Mouse (Mus musculus): ENCODE results near the gene Rere. TPM values are rescaled to one million over a fixed set of nuclear protein-coding genes. Genes with fewer than 3 reads are reported as not detected.

Gene Rere
- 11.1 TPM for polyA plus RNA-seq (2017; shearing (Covaris generic))

DNA sequence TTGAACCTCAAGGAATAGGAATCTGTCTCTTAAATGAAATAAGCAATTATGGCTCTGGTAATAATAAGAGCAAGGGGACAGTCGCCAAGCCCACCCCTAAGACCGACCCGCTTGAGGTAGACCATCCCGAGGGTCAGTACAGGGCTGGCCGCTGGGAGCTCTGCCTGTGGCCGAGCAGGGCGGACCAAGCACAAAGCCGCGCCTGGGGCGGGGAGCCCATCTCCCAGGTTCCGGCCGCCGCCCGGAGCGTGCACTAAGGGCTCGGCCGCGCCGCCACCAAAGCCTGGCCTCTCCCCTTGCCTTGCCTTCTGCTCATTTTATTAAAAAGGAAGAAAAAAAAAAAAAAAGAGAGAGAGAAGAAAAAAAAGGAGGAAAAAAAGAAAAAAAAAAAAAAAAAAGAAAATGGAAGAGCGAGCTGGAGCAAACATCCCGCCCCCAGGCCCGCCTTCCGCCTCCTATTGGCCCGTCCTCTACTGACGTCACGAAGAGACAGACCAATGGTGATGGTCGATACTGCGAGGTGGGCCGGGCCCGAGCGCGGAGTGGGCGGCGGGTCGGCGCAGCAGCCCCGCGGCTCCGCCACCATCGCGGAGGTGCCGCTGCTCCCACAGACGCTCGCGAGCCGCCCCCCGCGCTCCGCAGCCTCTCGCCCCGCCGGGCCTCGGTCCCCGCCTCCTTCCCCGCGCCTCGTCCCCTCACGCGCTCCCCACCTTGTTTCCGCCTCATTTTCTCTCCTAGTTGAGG is at the start of gene Rere:
TSS of gene Rere (plus strand) at position 629 of the 744 bp plus-strand sequence.

DNA sequence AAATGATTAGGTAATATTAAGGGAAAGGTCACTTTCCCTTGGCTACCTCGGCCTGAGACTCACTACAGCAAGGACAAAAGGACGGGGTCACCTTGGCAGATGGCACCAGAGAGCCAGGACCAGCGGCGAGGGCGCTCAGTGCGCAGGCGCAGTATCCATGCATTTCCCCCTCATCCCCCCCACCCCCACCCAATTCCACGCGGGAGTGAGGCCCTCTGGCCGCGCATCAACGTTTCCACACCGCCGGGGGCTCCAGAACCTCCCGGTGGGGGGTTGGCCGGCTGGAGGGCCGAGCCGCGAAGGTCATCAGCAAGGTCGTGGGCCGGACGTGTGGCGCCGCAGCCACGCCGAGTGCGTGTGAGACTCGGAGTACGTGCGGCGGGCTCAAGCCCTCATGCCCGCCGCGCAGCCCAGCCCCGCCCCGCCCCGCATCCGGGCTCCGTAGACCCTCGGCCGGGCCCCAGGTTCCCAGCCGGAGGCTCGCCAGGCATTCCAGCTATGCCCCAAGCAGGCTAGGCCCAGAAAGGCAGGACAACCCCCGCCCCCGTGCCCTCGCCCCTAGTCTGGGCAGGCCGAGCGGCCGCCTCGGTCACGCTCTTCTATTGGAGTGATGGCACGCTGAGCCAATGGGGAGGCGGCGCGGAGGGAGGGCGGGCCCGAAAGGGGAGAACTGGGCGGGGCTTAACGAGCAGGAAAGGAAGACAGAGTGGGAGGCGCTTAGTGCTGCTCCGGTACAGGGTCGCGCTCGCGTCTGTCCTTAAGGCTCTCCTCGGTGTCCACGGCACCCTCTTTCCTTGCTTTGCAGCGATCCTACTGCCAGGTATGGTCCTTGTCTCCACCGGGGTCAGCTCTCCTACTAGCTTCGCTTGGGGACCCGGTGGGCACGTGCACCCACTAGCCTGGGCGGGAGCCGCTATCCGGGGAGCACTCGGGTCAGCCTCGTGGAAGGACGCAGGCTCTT is 44.6 kb upstream of the Rere start, which contains the start of gene Eno1:
TSS of gene Eno1 (plus strand) at position 201 of the 961 bp plus-strand sequence.

DNA sequence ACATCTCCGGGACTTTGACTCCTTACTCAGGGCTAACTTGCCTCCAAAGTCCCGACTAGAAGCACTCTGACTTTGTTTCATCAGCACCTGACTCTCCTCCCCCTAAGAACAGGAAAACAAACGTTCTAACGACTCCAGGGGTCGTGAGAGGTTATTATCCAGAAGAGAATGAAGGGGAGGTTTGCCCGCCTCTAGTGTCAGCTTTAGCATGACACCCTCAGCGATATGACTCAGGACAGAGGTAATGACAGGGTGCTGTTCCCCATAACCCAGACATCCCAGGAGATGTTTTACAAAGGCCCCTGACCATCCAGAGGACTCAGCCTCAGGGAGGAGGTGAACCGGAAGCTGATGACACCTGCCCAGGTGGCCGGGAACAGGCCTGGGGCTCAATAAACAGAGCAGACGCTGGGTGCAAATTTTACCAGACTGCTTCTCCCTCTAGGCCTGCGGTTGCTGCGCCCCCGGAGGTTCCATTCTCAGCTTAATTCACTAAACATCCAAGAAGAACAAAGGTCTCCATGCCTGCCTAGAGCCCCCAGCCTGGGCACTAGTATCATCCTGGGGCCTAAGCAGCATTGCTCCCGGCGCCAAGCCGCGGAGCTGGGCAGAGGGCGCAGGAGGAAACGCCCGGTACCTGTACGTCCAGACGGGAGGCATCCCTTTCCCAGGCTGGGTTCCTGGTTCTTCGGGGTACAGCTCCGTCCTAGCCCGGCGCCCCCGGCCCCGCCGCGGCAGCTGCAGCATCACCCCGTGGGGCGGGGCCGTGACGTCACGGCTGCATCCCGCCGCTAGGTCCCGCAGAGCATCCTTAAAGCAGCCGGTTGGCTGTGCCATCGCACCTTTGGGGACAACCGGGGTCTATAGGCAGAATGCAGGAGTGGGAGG is 370.2 kb downstream of the Rere start, which contains the start of gene Slc45a1:
TSS of gene Slc45a1 (minus strand) at position 785 of the 888 bp plus-strand sequence.

Other genes with a start within 250 kb of the Rere start
- not detected for gene Gpr157, start 194.3 kb upstream of the Rere start, polyA plus RNA-seq (2017; shearing (Covaris generic))
- 0.72 TPM for gene Slc2a5, start 162.4 kb upstream of the Rere start, polyA plus RNA-seq (2017; shearing (Covaris generic))
- gene Slc2a7, start 132.7 kb upstream of the Rere start, polyA plus RNA-seq (2017; shearing (Covaris generic)), result not detected
- gene Car6, start 80.3 kb upstream of the Rere start, polyA plus RNA-seq (2017; shearing (Covaris generic)), result not detected
- gene Eno1, start 44.9 kb upstream of the Rere start, polyA plus RNA-seq (2017; shearing (Covaris generic)), result 1,085 TPM